Mouse (Mus musculus) liver, embryonic 11.5 days (tissue): ENCODE data around the gene Ccdc86. TPM values are rescaled to one million over a fixed set of nuclear protein-coding genes. Genes with fewer than 3 reads are reported as not detected.
A peak's percentile ranks its signal among the peaks of the same experiment; 100 is the strongest.

Source experiments
- ATAC-seq: fragments of 200-750 bp; cut with Nextera tagmentation; replicated peaks from 2 replicates; pipeline ENCODE4 v1.8.0; 2017; ENCODE audit warnings: moderate number of reproducible peaks, mild to moderate bottlenecking, moderate TSS enrichment, moderate library complexity; ENCODE audit not compliant: low FRiP score
- DNase-seq: peaks from one replicate; pipeline ENCODE4 v3.0.0-alpha.2; 2017; ENCODE audit warnings: low spot score
- H3K27ac ChIP-seq: fragments of 300-500 bp; sonication (generic); 2 replicates; pipeline ENCODE4 v1.5.1; 2014; ENCODE audit warnings: mild to moderate bottlenecking, low read depth, low read length, control low read depth
- H3K27me3 ChIP-seq: fragments of 300-500 bp; sonication (generic); replicated peaks from 2 replicates; pipeline ENCODE4 v1.6.1; 2014; ENCODE audit warnings: low read length, mixed read lengths; ENCODE audit not compliant: control insufficient read depth, insufficient read depth
- H3K36me3 ChIP-seq: fragments of 300-500 bp; sonication (generic); 2 replicates; pipeline ENCODE4 v1.6.1; 2014; ENCODE audit warnings: mild to moderate bottlenecking, low read length, moderate library complexity, mixed read lengths; ENCODE audit not compliant: control insufficient read depth, insufficient read depth
- H3K4me1 ChIP-seq: fragments of 300-500 bp; sonication (generic); replicated peaks from 2 replicates; pipeline ENCODE4 v1.6.1; 2014; ENCODE audit warnings: low read length, mixed read lengths; ENCODE audit not compliant: control insufficient read depth, insufficient read depth
- H3K4me2 ChIP-seq: fragments of 300-500 bp; sonication (generic); 2 replicates; pipeline ENCODE4 v1.6.1; 2014; ENCODE audit warnings: mild to moderate bottlenecking, control low read depth, moderate library complexity
- H3K4me3 ChIP-seq: fragments of 300-500 bp; sonication (generic); 2 replicates; pipeline ENCODE4 v1.5.1; 2014; ENCODE audit warnings: low read depth, low read length, control low read depth
- H3K9ac ChIP-seq: fragments of 300-500 bp; sonication (generic); 2 replicates; pipeline ENCODE4 v1.6.1; 2014; ENCODE audit warnings: low read depth, low read length, control low read depth
- H3K9me3 ChIP-seq: fragments of 300-500 bp; sonication (generic); 2 replicates; pipeline ENCODE4 v1.6.1; 2016; ENCODE audit warnings: low read length, inconsistent platforms, mixed read lengths; ENCODE audit not compliant: control insufficient read depth
- WGBS: fragments of 180-500 bp; shearing (Covaris S2); extraction: QIAGEN DNeasy Blood & Tissue Kit; methylation state at CpG from one replicate; pipeline ENCODE4 v1.1.7; 2014; 5-methylcytosine and 5-hydroxymethylcytosine counted together
- polyA plus RNA-seq: library from polyadenylated mRNA; unstranded; fragments of >200 nt; fragmentation: Nextera tagmentation; extraction: Ambion mirVana; gene quantifications from 2 replicates; pipeline ENCODE4 v1.2.1, GENCODE M21; 2014

The Ccdc86 gene
- polyA plus RNA-seq, 1 experiment from 2014 or later, result 46.0 TPM

- Histone ChIP-seq H3K9ac (peak overlapping the region; percentile 93), H3K4me1 (peaks cover 15% of the 10 kb centered on the region), H3K27ac (no peak overlapping the region), H3K9me3 (no peaks in the 10 kb centered on the region), H3K27me3 (no peaks in the 10 kb centered on the region), H3K4me3 (peak overlapping the region; percentile 94), H3K4me2 (peak overlapping the region; percentile 96), H3K36me3 (peaks cover 39% of the 10 kb centered on the region)
- DNase-seq (no peak), ATAC-seq (no peak)
- 70% methylated on average over 7 of the region's 7 CpGs for WGBS
These were observed 52.2 kb downstream of the Ccdc86 start for GRCm38 (mm10) chr19:10896849-10897248.

GRCm38 (mm10) chr19:10895708-10896107, 53.4 kb downstream of the Ccdc86 start:
- peak overlapping the region; percentile 96 for H3K4me2 ChIP-seq
- ATAC-seq (no peak), DNase-seq (no peak)
- peak overlapping the region; percentile 93 for H3K9ac ChIP-seq
- peak overlapping the region; percentile 94 for H3K4me3 ChIP-seq
- peaks cover 15% of the 10 kb centered on the region for H3K4me1 ChIP-seq
- WGBS, result 1% methylated on average over 16 of the region's 16 CpGs
- H3K27me3 ChIP-seq, result no peaks in the 10 kb centered on the region
- H3K9me3 ChIP-seq, result no peaks in the 10 kb centered on the region
- H3K27ac ChIP-seq, result peak overlapping the region; percentile 89
- H3K36me3 ChIP-seq, result peaks cover 31% of the 10 kb centered on the region

DNA sequence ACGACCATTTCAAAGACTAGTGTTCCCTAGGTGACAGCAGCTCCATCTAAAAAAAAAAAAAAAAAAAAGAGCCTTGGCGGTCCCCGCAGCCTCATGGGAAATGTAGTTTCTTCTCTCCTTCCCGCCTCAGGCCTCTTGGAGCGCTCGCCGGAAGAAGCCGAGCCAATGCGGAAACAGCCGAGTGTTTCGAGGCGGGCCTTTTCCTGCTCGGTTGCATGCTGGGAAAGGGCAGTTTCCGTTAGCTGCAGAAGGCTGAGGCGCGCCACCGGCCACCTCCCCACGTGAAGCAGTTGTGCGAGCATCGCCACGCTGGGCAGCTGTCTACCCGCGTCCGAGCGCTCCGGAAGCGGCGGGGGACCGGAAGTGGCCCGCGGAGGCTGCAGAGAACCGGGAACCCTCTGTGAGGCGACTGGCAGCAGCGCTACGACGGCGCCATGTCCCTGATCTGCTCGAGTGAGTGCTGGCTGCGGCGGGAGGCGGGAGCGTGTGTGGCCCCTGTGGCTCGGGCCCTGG, 54.0 kb downstream of the Ccdc86 start, which contains the start of gene Prpf19:
Prpf19 (plus strand) TSS at position 216 of the 513 bp plus-strand sequence.
- ATAC-seq (peak; percentile 93), DNase-seq (peak; percentile 95)
- under 1% methylated on average over 43 of the region's 43 CpGs for WGBS
- H3K4me1 ChIP-seq, result peaks cover 15% of the 10 kb centered on the region
- peak within 1 kb of the TSS; percentile 94 for H3K4me3 ChIP-seq
- no peaks in the 10 kb centered on the region for H3K9me3 ChIP-seq
- H3K27ac ChIP-seq, result peak within 1 kb of the TSS; percentile 89
- H3K4me2 ChIP-seq, result peak within 1 kb of the TSS; percentile 96
- H3K36me3 ChIP-seq, result peaks cover 25% of the 10 kb centered on the region
- H3K9ac ChIP-seq, result peak within 1 kb of the TSS; percentile 93
- no peaks in the 10 kb centered on the region for H3K27me3 ChIP-seq

DNA sequence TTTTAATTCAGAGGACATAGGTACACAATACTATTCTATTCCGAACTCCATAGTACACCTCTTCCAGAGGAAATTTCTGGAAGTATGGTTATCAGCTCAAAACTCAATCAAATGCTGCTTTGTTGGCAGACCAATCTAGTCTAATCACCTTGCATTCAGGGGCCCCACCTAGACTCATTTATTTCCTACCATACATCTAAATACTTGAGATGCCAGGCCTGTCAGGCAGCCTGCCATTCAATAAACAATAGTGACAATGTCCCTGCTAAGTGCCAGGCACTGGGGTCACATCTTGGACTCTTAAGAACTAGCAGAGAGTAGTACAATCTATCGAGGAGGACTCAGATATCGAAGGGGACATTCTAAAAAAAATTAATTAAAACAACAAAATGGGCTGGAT, 56.9 kb downstream of the Ccdc86 start:
- DNase-seq, result no peak
- ATAC-seq, result no peak
- H3K36me3 ChIP-seq, result no peaks in the 10 kb centered on the region

More for the DNA sequence above, 56.9 kb downstream of the Ccdc86 start:
- Histone ChIP-seq H3K9ac (no peak overlapping the region), H3K27me3 (no peaks in the 10 kb centered on the region), H3K4me1 (peaks cover 14% of the 10 kb centered on the region), H3K4me3 (no peak overlapping the region), H3K9me3 (no peaks in the 10 kb centered on the region), H3K27ac (no peak overlapping the region), H3K4me2 (no peak overlapping the region)
- WGBS, result 88% methylated on average over 3 of the region's 3 CpGs

Other genes with a start within 250 kb of the Ccdc86 start
- 0.05 TPM in 1 of 2 replicates, not detected in the other for gene Cd5, start 210.3 kb downstream of the Ccdc86 start, polyA plus RNA-seq
- not detected in 2 replicates for gene Cd6, start 119.2 kb downstream of the Ccdc86 start, polyA plus RNA-seq
- gene Slc15a3, start 109.5 kb downstream of the Ccdc86 start, polyA plus RNA-seq, result 1.1 and 1.2 TPM in 2 replicates
- 27.2 and 27.7 TPM in 2 replicates for gene Tmem132a, start 79.3 kb downstream of the Ccdc86 start, polyA plus RNA-seq
- 42.7 and 45.4 TPM in 2 replicates for gene Tmem109, start 67.3 kb downstream of the Ccdc86 start, polyA plus RNA-seq
- gene Prpf19, start 54.0 kb downstream of the Ccdc86 start, polyA plus RNA-seq, result 45.7 and 46.8 TPM in 2 replicates
- not detected in 2 replicates for gene Zp1, start 28.6 kb downstream of the Ccdc86 start, polyA plus RNA-seq
- gene Ptgdr2, start 12.1 kb downstream of the Ccdc86 start, polyA plus RNA-seq, result not detected in 2 replicates
- gene Ms4a10, start 25.4 kb upstream of the Ccdc86 start, polyA plus RNA-seq, result not detected in 2 replicates
- gene Ms4a15, start 44.0 kb upstream of the Ccdc86 start, polyA plus RNA-seq, result not detected in 2 replicates
- gene Ms4a18, start 68.8 kb upstream of the Ccdc86 start, polyA plus RNA-seq, result not detected in 2 replicates
- not detected in 2 replicates for gene Ms4a8a, start 131.8 kb upstream of the Ccdc86 start, polyA plus RNA-seq
- gene 1700017D01Rik, start 181.6 kb upstream of the Ccdc86 start, polyA plus RNA-seq, result not detected in 2 replicates
- gene 1700025F22Rik, start 216.1 kb upstream of the Ccdc86 start, polyA plus RNA-seq, result not detected in 2 replicates
- gene Ms4a13, start 247.5 kb upstream of the Ccdc86 start, polyA plus RNA-seq, result not detected in 2 replicates